Mouse (Mus musculus): ENCODE measurements around the gene Gm15517. TPM values are rescaled to one million over a fixed set of nuclear protein-coding genes. Genes with fewer than 3 reads are reported as not detected.

Gene Gm15517
- polyA plus RNA-seq, 1 experiment from 2014 or later = not detected

Other genes starting within 250 kb of the Gm15517 start
- not detected in 2 replicates for gene Klk1b26, start 249.3 kb upstream of the Gm15517 start, polyA plus RNA-seq (2016; fragmentation: Nextera tagmentation; extraction: Ambion mirVana)
- gene Klk1b27, start 209.2 kb upstream of the Gm15517 start, polyA plus RNA-seq (2016; fragmentation: Nextera tagmentation; extraction: Ambion mirVana) = not detected in 2 replicates
- gene Klk1b21, start 159.1 kb upstream of the Gm15517 start, polyA plus RNA-seq (2016; fragmentation: Nextera tagmentation; extraction: Ambion mirVana) = not detected in 2 replicates
- not detected in 2 replicates for gene Klk1b22, start 148.8 kb upstream of the Gm15517 start, polyA plus RNA-seq (2016; fragmentation: Nextera tagmentation; extraction: Ambion mirVana)
- gene Klk1b16, start 124.7 kb upstream of the Gm15517 start, polyA plus RNA-seq (2016; fragmentation: Nextera tagmentation; extraction: Ambion mirVana) = not detected in 2 replicates
- not detected in 2 replicates for gene Klk1b24, start 73.2 kb upstream of the Gm15517 start, polyA plus RNA-seq (2016; fragmentation: Nextera tagmentation; extraction: Ambion mirVana)
- gene Klk1b3, start 63.3 kb upstream of the Gm15517 start, polyA plus RNA-seq (2016; fragmentation: Nextera tagmentation; extraction: Ambion mirVana) = not detected in 2 replicates
- gene Klk1b4, start 54.0 kb upstream of the Gm15517 start, polyA plus RNA-seq (2016; fragmentation: Nextera tagmentation; extraction: Ambion mirVana) = not detected in 2 replicates
- not detected in 2 replicates for gene Klk1b5, start 45.5 kb upstream of the Gm15517 start, polyA plus RNA-seq (2016; fragmentation: Nextera tagmentation; extraction: Ambion mirVana)
- not detected in 2 replicates for gene Klk1, start 36.1 kb upstream of the Gm15517 start, polyA plus RNA-seq (2016; fragmentation: Nextera tagmentation; extraction: Ambion mirVana)
- gene Gm36864, start 25.3 kb upstream of the Gm15517 start, polyA plus RNA-seq (2016; fragmentation: Nextera tagmentation; extraction: Ambion mirVana) = 0.10 TPM in 1 of 2 replicates, not detected in the other
- 1.1 TPM in 2 replicates for gene 1700028J19Rik, start 14.8 kb upstream of the Gm15517 start, polyA plus RNA-seq (2016; fragmentation: Nextera tagmentation; extraction: Ambion mirVana)
- 197 and 214 TPM in 2 replicates for gene 2410002F23Rik, start 14.7 kb upstream of the Gm15517 start, polyA plus RNA-seq (2016; fragmentation: Nextera tagmentation; extraction: Ambion mirVana)
- gene Acp4, start 4.1 kb upstream of the Gm15517 start, polyA plus RNA-seq (2016; fragmentation: Nextera tagmentation; extraction: Ambion mirVana) = 0.16 TPM in 1 of 2 replicates, not detected in the other
- gene Clec11a, start 45.5 kb downstream of the Gm15517 start, polyA plus RNA-seq (2016; fragmentation: Nextera tagmentation; extraction: Ambion mirVana) = 1.5 and 1.8 TPM in 2 replicates
- gene Shank1, start 48.8 kb downstream of the Gm15517 start, polyA plus RNA-seq (2016; fragmentation: Nextera tagmentation; extraction: Ambion mirVana) = 0.80 and 0.97 TPM in 2 replicates
- gene Syt3, start 122.7 kb downstream of the Gm15517 start, polyA plus RNA-seq (2016; fragmentation: Nextera tagmentation; extraction: Ambion mirVana) = 1.8 and 2.4 TPM in 2 replicates
- gene 1700008O03Rik, start 124.4 kb downstream of the Gm15517 start, polyA plus RNA-seq (2016; fragmentation: Nextera tagmentation; extraction: Ambion mirVana) = 1.1 and 1.9 TPM in 2 replicates
- 0.68 and 1.1 TPM in 2 replicates for gene Lrrc4b, start 167.6 kb downstream of the Gm15517 start, polyA plus RNA-seq (2016; fragmentation: Nextera tagmentation; extraction: Ambion mirVana)
- 0.64 TPM in 1 of 2 replicates, not detected in the other for gene Aspdh, start 203.9 kb downstream of the Gm15517 start, polyA plus RNA-seq (2016; fragmentation: Nextera tagmentation; extraction: Ambion mirVana)
- gene Josd2, start 206.5 kb downstream of the Gm15517 start, polyA plus RNA-seq (2016; fragmentation: Nextera tagmentation; extraction: Ambion mirVana) = 80.3 and 85.1 TPM in 2 replicates
- 82.7 and 85.8 TPM in 2 replicates for gene Emc10, start 235.1 kb downstream of the Gm15517 start, polyA plus RNA-seq (2016; fragmentation: Nextera tagmentation; extraction: Ambion mirVana)
- gene Fam71e1, start 235.1 kb downstream of the Gm15517 start, polyA plus RNA-seq (2016; fragmentation: Nextera tagmentation; extraction: Ambion mirVana) = 13.5 and 14.4 TPM in 2 replicates

All from embryonic facial prominence, embryonic 10.5 days (tissue).